Mouse (Mus musculus) WW6 (cell line): ENCODE results near the gene Cul9.

Experiments
- DNase-seq: peaks from one replicate; pipeline ENCODE4 v3.0.0-alpha.2; 2013; ENCODE audit warnings: low read depth, low spot score

The Cul9 gene

GRCm38 (mm10) chr17:46553469-46553868 lies 7.3 kb upstream of the Cul9 start:
- DNase-seq = no peak

GRCm38 (mm10) chr17:46552841-46553423 lies 6.7 kb upstream of the Cul9 start:
- peak; percentile 77 for DNase-seq

- no peak for DNase-seq
Observed at GRCm38 (mm10) chr17:46552151-46552550, 6.0 kb upstream of the Cul9 start.

GRCm38 (mm10) chr17:46551369-46551768 lies 5.2 kb upstream of the Cul9 start:
- DNase-seq = no peak

GRCm38 (mm10) chr17:46550904-46551303 lies 4.7 kb upstream of the Cul9 start:
- DNase-seq = no peak

GRCm38 (mm10) chr17:46549642-46550041 lies 3.5 kb upstream of the Cul9 start:
- DNase-seq = no peak

- no peak for DNase-seq
Observed at GRCm38 (mm10) chr17:46549193-46549592, 3.0 kb upstream of the Cul9 start.

- DNase-seq = no peak
Observed at GRCm38 (mm10) chr17:46548741-46549140, 2.6 kb upstream of the Cul9 start.

GRCm38 (mm10) chr17:46547923-46548322 lies 1.7 kb upstream of the Cul9 start:
- DNase-seq = no peak

- DNase-seq = no peak
Observed at GRCm38 (mm10) chr17:46546995-46547394, 807 bp upstream of the Cul9 start.

GRCm38 (mm10) chr17:46546591-46546990 lies 403 bp upstream of the Cul9 start:
- no peak for DNase-seq

GRCm38 (mm10) chr17:46543661-46544060 lies 2.5 kb downstream of the Cul9 start:
- DNase-seq = no peak

GRCm38 (mm10) chr17:46525579-46526307 lies 20.4 kb downstream of the Cul9 start:
- peak; percentile 67 for DNase-seq

- DNase-seq = no peak
Observed at GRCm38 (mm10) chr17:46525065-46525464, 21.1 kb downstream of the Cul9 start.

GRCm38 (mm10) chr17:46521963-46522668 lies 24.1 kb downstream of the Cul9 start:
- DNase-seq = no peak

- no peak for DNase-seq
Observed at GRCm38 (mm10) chr17:46521174-46521573, 25.0 kb downstream of the Cul9 start.

GRCm38 (mm10) chr17:46520385-46520979 lies 25.7 kb downstream of the Cul9 start:
- DNase-seq = no peak

GRCm38 (mm10) chr17:46519971-46520370 lies 26.2 kb downstream of the Cul9 start:
- no peak for DNase-seq

GRCm38 (mm10) chr17:46513329-46513728 lies 32.9 kb downstream of the Cul9 start:
- DNase-seq = no peak

GRCm38 (mm10) chr17:46511059-46511710 lies 35.0 kb downstream of the Cul9 start:
- no peak for DNase-seq

GRCm38 (mm10) chr17:46505617-46506016 lies 40.6 kb downstream of the Cul9 start:
- DNase-seq = no peak
